Mouse (Mus musculus) forebrain, postnatal 0 days (tissue): ENCODE data around the gene Smug1. TPM values are rescaled to one million over a fixed set of nuclear protein-coding genes. Genes with fewer than 3 reads are reported as not detected.

Experiments used
- ATAC-seq: fragments of 200-750 bp; cut with Nextera tagmentation; 2 replicates; pipeline ENCODE4 v1.8.0; 2017; ENCODE audit warnings: mild to moderate bottlenecking, moderate library complexity
- DNase-seq: peaks from one replicate; pipeline ENCODE4 v3.0.0-alpha.2; 2015
- H3K27ac ChIP-seq: fragments of 300-500 bp; sonication (generic); 2 replicates; pipeline ENCODE4 v1.5.1; 2014; ENCODE audit warnings: low read depth, mild to moderate bottlenecking, antibody characterized with exemption, low read length, moderate library complexity, mixed read lengths
- H3K27me3 ChIP-seq: fragments of 300-500 bp; sonication (generic); 2 replicates; pipeline ENCODE4 v1.6.1; 2014; ENCODE audit warnings: mild to moderate bottlenecking, low read length, mixed read lengths; ENCODE audit not compliant: insufficient read depth
- H3K36me3 ChIP-seq: fragments of 300-500 bp; sonication (generic); 2 replicates; pipeline ENCODE4 v1.6.1; 2014; ENCODE audit warnings: mild to moderate bottlenecking, moderate library complexity; ENCODE audit not compliant: insufficient read depth
- H3K4me1 ChIP-seq: fragments of 300-500 bp; sonication (generic); 2 replicates; pipeline ENCODE4 v1.6.1; 2014; ENCODE audit warnings: antibody characterized with exemption; ENCODE audit not compliant: insufficient read depth
- H3K4me2 ChIP-seq: fragments of 300-500 bp; sonication (generic); 2 replicates; pipeline ENCODE4 v1.6.1; 2014; ENCODE audit warnings: low read depth, mild to moderate bottlenecking, moderate library complexity
- H3K4me3 ChIP-seq: fragments of 300-500 bp; sonication (generic); 2 replicates; pipeline ENCODE4 v1.5.1; 2014; ENCODE audit warnings: low read depth, low read length, mixed read lengths
- H3K9ac ChIP-seq: fragments of 300-500 bp; sonication (generic); 2 replicates; pipeline ENCODE4 v1.6.1; 2014; ENCODE audit warnings: mild to moderate bottlenecking
- H3K9me3 ChIP-seq: fragments of 300-500 bp; sonication (generic); 2 replicates; pipeline ENCODE4 v1.6.1; 2016; ENCODE audit warnings: low read length
- CTCF ChIP-seq: sonication (generic); IDR thresholded peaks from 2 replicates; pipeline ENCODE4 v1.5.1; 2016; ENCODE audit warnings: antibody characterized with exemption, control low read depth, low read depth
- WGBS: fragments of 180-500 bp; shearing (Covaris S2); extraction: QIAGEN DNeasy Blood & Tissue Kit; methylation state at CpG from one replicate; pipeline ENCODE4 v1.1.7; 2014; 5-methylcytosine and 5-hydroxymethylcytosine counted together
- polyA plus RNA-seq: library from polyadenylated mRNA; unstranded; fragments of >200 nt; fragmentation: Nextera tagmentation; extraction: Ambion mirVana; gene quantifications from 2 replicates; pipeline ENCODE4 v1.2.1, GENCODE M21; 2015
- total RNA-seq: library from RNA; depleted of rRNA; stranded (reverse); fragments of >200 nt; gene quantifications from 2 replicates; pipeline ENCODE4 v1.2.3, GENCODE M21; 2014

Gene Smug1
- total and polyA plus RNA-seq, 2 experiments from 2014 or later = 18.5 to 34.0 TPM

DNA sequence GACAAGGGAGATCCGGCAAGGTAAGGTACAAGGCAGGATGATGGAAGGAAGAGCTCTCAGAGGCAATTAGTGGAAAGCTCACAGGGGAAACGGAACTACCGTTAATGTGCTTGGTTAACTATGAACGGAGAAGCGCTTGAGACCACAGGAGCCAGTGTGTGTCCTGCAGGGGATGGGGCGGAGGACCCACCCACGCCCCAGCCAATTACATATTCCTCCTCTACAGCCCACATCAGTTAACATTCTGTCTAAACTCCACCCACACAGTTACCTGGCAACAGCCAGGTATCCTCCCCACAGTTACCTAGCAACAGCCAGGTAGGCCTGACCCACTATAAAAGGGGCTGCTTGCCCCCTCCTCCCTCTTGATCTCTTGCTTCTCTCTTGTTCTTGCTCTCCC is 10.0 kb downstream of the Smug1 start:
- Histone ChIP-seq H3K27ac (no peak overlapping the region), H3K4me3 (no peak overlapping the region), H3K4me1 (no peaks in the 10 kb centered on the region), H3K4me2 (no peak overlapping the region), H3K27me3 (no peaks in the 10 kb centered on the region), H3K9ac (no peak overlapping the region), H3K9me3 (no peaks in the 10 kb centered on the region), H3K36me3 (0 out of 2 replicates have a peak, but pooled peaks cover 3% of the 10 kb centered on the region)
- ATAC-seq (peak; percentile 32; the same call in 1 of the 2 replicates), DNase-seq (no peak)
- 57% methylated on average over 7 of the region's 7 CpGs for WGBS
- TF ChIP-seq CTCF = no peak

DNA sequence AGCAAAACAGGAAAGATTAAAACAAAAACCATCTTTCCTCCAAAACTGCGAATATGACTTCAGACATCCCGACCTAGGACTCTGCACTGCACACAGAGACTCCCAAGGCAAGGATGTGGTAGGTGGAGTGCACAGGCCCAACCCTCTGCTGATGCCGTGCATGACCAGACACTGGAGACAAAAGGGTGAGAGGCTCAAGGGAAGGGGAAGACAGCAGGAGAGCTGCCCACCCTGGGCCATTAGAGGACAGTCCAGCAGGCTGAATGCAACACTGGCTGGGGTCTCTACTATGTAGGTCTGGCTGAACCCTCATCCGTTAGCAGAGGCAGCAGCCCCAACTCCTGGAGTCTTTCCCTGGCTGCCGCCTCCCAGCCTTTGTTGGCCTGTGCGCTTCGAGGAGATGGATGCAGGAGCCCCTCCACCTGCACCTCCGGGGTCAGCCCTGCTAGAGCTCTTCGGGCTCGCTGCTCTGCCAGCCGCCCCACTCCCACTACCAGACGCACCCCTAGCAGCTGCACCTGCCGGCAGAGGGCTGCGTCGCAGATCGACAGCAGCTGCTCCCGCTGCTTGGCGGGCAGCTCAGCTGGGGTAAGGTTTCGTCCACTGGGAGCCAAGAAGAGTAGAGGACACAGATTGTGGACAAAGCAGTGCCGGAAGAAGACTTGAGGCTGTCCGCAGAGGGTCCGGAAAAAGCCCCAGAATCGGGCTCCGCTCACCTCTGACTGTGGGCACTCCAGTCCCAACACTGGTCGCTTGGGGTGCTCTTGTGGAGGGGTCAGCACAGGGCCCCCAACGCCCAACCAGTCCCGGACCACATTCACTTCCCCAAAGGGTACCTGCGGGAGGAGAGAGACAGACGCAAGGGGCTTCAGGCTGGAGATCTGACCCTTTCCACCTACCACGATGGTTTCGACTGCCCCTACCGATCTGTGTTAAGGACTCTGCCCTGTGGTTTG is 11.2 kb downstream of the Smug1 start:
- no peaks in the 10 kb centered on the region for H3K27me3 ChIP-seq
- no peak for DNase-seq
- WGBS = 29% methylated on average over 32 of the region's 32 CpGs
- 0 out of 2 replicates have a peak, but pooled peaks cover 3% of the 10 kb centered on the region for H3K36me3 ChIP-seq
- no peak overlapping the region for H3K4me2 ChIP-seq
- 0 out of 2 replicates have a peak, but pooled peaks have one; percentile 8 for TF ChIP-seq CTCF
- no peak overlapping the region for H3K4me3 ChIP-seq
- peak; percentile 38; the same call in 1 of the 2 replicates for ATAC-seq
- H3K9me3 ChIP-seq = no peaks in the 10 kb centered on the region
- H3K9ac ChIP-seq = no peak overlapping the region
- H3K27ac ChIP-seq = no peak overlapping the region
- no peaks in the 10 kb centered on the region for H3K4me1 ChIP-seq

DNA sequence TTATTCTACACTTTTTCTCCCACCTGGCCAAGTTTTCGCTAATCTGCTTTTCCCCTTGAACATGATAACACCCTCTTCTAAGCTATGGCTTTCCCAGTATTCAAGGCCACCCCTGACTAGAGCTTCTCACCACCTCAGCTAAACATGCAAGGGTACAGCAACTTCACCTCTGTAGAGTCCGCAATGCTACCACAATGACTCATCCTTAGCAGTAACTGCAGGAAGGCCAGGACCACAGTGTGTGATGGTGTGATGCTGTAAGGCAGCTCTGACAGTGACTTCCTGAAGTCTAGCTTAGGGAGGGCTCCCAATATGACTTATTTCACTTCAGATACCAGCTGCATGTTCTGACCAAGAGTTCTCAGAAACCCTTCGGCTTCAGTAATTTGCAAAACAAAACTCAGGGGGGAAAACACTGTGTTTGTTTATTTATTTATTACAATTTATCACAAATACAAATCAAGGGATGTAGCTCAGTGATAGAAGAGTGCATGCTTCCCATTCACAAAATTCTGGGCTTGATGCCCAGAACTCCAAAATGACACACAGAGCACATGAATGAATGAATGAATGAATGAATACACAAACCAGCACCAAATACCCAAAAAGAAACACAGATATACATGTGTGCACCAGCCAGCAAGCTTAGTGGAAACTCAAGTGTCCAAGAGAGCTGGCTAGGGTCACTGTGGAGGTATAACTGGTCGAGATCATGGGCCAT is 13.8 kb downstream of the Smug1 start:
- Histone ChIP-seq H3K9ac (no peak overlapping the region), H3K4me2 (no peak overlapping the region), H3K27me3 (0 out of 2 replicates have a peak, but pooled peaks cover 3% of the 10 kb centered on the region), H3K36me3 (0 out of 2 replicates have a peak, but pooled peaks cover 3% of the 10 kb centered on the region), H3K27ac (no peak overlapping the region), H3K4me3 (no peak overlapping the region), H3K9me3 (no peaks in the 10 kb centered on the region), H3K4me1 (no peaks in the 10 kb centered on the region)
- WGBS = 83% methylated on average over 4 of the region's 4 CpGs
- no peak for ATAC-seq
- DNase-seq = no peak
- TF ChIP-seq CTCF = no peak

GRCm38 (mm10) chr15:103152371-103152770 is 14.5 kb downstream of the Smug1 start:
- Histone ChIP-seq H3K36me3 (0 out of 2 replicates have a peak, but pooled peaks cover 3% of the 10 kb centered on the region), H3K4me3 (no peak overlapping the region), H3K4me1 (peaks cover 3% of the 10 kb centered on the region), H3K27me3 (0 out of 2 replicates have a peak, but pooled peaks cover 3% of the 10 kb centered on the region), H3K4me2 (no peak overlapping the region), H3K9me3 (no peaks in the 10 kb centered on the region), H3K9ac (no peak overlapping the region), H3K27ac (no peak overlapping the region)
- no peak for TF ChIP-seq CTCF
- 87% methylated on average over 3 of the region's 3 CpGs for WGBS
- ATAC-seq (no peak), DNase-seq (no peak)

DNA sequence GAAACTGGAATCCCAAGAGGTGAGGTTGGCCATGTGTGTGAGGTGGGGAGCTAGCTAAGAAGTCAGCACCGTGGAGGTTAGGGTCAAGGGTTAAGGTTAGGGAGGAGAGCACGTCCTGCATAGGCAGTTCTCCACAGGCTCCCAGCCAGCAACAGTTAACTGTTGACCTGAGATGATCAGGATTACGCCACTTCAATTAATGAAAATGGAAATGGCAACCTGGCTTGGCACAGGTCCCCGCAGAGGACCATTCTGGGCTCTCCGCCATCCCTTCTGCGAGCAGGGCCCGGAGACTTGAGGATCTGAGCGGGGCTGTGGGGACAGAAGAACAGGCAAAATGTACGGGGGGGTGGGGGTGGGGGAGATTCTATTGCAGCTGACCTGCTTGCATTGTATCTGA is 19.1 kb downstream of the Smug1 start:
- Histone ChIP-seq H3K4me2 (no peak overlapping the region), H3K27me3 (peaks cover 8% of the 10 kb centered on the region; the same call in 1 of the 2 replicates), H3K36me3 (no peaks in the 10 kb centered on the region), H3K4me3 (no peak overlapping the region), H3K4me1 (peaks cover 14% of the 10 kb centered on the region), H3K9ac (no peak overlapping the region), H3K27ac (no peak overlapping the region), H3K9me3 (no peaks in the 10 kb centered on the region)
- no peak for ATAC-seq
- no peak for TF ChIP-seq CTCF
- WGBS = 21% methylated on average over 9 of the region's 9 CpGs
- DNase-seq = no peak

GRCm38 (mm10) chr15:103147422-103147690 is 19.5 kb downstream of the Smug1 start:
- Histone ChIP-seq H3K27me3 (peaks cover 8% of the 10 kb centered on the region; the same call in 1 of the 2 replicates), H3K36me3 (no peaks in the 10 kb centered on the region), H3K9ac (peak overlapping the region; percentile 55; the same call in 1 of the 2 replicates), H3K4me2 (peak overlapping the region; percentile 86), H3K4me1 (peaks cover 14% of the 10 kb centered on the region), H3K9me3 (no peaks in the 10 kb centered on the region), H3K4me3 (peak overlapping the region; percentile 46), H3K27ac (peak overlapping the region; percentile 6; the same call in 1 of the 2 replicates)
- WGBS = 9% methylated on average over 3 of the region's 3 CpGs
- DNase-seq (no peak), ATAC-seq (peak; percentile 28)
- no peak for TF ChIP-seq CTCF
